Mouse (Mus musculus): ENCODE data around the gene Rapgef4. TPM values are rescaled to one million over a fixed set of nuclear protein-coding genes. Genes with fewer than 3 reads are reported as not detected.

Rapgef4 gene
- polyA plus RNA-seq, 1 experiment from 2014 or later, result 3.6 TPM

DNA sequence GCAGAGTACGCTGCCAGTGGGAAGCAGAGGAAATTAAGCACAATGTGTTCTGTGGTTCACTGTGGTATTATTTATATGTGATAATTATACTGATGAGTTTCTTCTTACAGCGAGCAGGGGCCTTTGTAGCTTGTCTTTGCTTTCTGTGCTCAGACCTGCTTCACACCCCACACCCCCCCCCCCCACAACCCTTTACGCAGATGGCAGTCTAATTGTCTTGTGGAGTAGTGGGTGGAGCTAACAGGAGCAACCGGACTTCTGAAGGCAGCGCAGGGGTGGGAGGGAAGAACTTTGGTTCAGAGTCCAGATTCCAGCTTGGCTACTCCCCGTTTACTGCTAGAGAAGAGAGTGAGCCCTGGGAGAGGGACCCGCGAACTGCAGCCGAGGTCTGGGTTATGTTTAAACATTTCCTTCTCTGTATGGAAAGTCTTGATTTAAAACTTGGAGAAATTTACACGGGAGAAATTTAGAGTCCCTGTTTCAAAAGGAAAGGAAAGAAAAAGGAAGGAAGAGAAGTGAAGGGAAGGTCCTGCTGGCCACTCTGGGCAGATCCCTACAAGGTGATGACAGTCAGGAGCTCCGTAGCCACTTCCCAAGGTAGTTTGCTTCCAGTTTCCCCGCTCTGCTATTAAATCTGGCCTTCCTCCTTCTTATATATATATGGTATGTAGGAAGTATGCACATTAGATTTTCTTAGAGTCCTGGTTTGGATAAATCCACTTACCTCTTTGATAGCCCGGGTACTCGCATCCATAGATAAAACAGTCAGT lies 274.0 kb downstream of the Rapgef4 start:
- 17% methylated on average over 14 of the region's 14 CpGs for WGBS
- H3K36me3 ChIP-seq (ENCODE audit: control insufficient read depth, insufficient read depth, low read length), result no peaks in the 10 kb centered on the region
- no peaks in the 10 kb centered on the region for H3K9me3 ChIP-seq (ENCODE audit: control insufficient read depth, low read length)
- DNase-seq (ENCODE audit: low spot score) (peak; percentile 78), ATAC-seq (replicated peaks; ENCODE audit: low FRiP score, low TSS enrichment, low read depth) (peak; percentile 89)
- H3K4me2 ChIP-seq (ENCODE audit: low read length), result peak overlapping the region; percentile 46
- peak overlapping the region; percentile 16; the same call in 1 of the 2 replicates for H3K9ac ChIP-seq (ENCODE audit: low read length)
- H3K27me3 ChIP-seq (replicated peaks; ENCODE audit: control insufficient read depth, insufficient read depth, low read length), result no peaks in the 10 kb centered on the region
- H3K4me3 ChIP-seq (ENCODE audit: low read depth, low read length), result 0 out of 2 replicates have a peak overlapping the region, but pooled peaks have one; percentile 10
- H3K4me1 ChIP-seq (replicated peaks; ENCODE audit: control insufficient read depth, insufficient read depth, low read length), result peaks cover 9% of the 10 kb centered on the region; the same call in 1 of the 2 replicates
- peak overlapping the region; percentile 65 for H3K27ac ChIP-seq (ENCODE audit: low read depth)

GRCm38 (mm10) chr2:72260704-72261103 lies 279.7 kb downstream of the Rapgef4 start:
- Histone ChIP-seq H3K4me1 (replicated peaks; ENCODE audit: control insufficient read depth, insufficient read depth, low read length) (no peaks in the 10 kb centered on the region), H3K4me2 (ENCODE audit: low read length) (no peak overlapping the region), H3K36me3 (ENCODE audit: control insufficient read depth, insufficient read depth, low read length) (no peaks in the 10 kb centered on the region), H3K4me3 (ENCODE audit: low read depth, low read length) (no peak overlapping the region), H3K27ac (ENCODE audit: low read depth) (no peak overlapping the region), H3K27me3 (replicated peaks; ENCODE audit: control insufficient read depth, insufficient read depth, low read length) (no peaks in the 10 kb centered on the region), H3K9ac (ENCODE audit: low read length) (no peak overlapping the region), H3K9me3 (ENCODE audit: control insufficient read depth, low read length) (no peaks in the 10 kb centered on the region)
- no peak for DNase-seq (ENCODE audit: low spot score)
- 87% methylated on average over 1 of the region's 1 CpGs for WGBS
- ATAC-seq (replicated peaks; ENCODE audit: low FRiP score, low TSS enrichment, low read depth), result no peak

DNA sequence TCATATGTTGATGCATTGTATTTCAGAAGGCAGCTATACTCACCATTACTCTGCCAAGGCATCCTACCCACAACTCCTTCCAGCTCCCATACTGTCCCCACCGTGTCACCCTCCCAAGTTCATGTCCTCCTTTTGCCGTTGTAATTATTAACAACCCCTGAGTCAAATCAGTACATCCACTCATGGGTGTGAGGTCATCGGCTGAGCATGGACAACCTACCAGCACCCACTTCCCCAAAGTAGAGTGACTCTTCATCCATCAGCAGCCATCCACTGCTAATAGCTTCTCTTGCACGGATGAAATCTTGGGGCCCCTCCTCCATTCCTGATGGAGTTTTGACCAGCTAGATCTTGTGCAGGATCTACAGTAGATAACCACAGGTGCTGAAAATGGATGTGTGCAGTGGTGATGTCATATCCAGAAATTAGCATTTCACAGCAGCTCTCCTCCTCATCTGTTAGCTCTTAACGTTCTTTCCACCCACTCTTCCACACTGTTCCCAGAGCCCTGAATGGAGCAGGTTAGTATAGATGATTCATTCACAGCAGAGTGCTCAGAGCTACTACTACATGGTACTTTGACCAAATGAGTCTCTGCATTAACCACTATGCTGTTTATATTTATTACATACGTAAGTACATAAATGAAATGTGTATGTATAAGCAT lies 281.9 kb downstream of the Rapgef4 start:
- Histone ChIP-seq H3K4me2 (ENCODE audit: low read length) (no peak overlapping the region), H3K9me3 (ENCODE audit: control insufficient read depth, low read length) (no peaks in the 10 kb centered on the region), H3K27me3 (replicated peaks; ENCODE audit: control insufficient read depth, insufficient read depth, low read length) (no peaks in the 10 kb centered on the region), H3K36me3 (ENCODE audit: control insufficient read depth, insufficient read depth, low read length) (no peaks in the 10 kb centered on the region), H3K4me1 (replicated peaks; ENCODE audit: control insufficient read depth, insufficient read depth, low read length) (no peaks in the 10 kb centered on the region), H3K27ac (ENCODE audit: low read depth) (no peak overlapping the region), H3K4me3 (ENCODE audit: low read depth, low read length) (no peak overlapping the region), H3K9ac (ENCODE audit: low read length) (no peak overlapping the region)
- DNase-seq (ENCODE audit: low spot score) (no peak), ATAC-seq (replicated peaks; ENCODE audit: low FRiP score, low TSS enrichment, low read depth) (no peak)
- 82% methylated on average over 6 of the region's 6 CpGs for WGBS

- no peaks in the 10 kb centered on the region for H3K4me1 ChIP-seq (replicated peaks; ENCODE audit: control insufficient read depth, insufficient read depth, low read length)
- no peak overlapping the region for H3K4me2 ChIP-seq (ENCODE audit: low read length)
These were observed 286.4 kb downstream of the Rapgef4 start for GRCm38 (mm10) chr2:72267390-72267789.

DNA sequence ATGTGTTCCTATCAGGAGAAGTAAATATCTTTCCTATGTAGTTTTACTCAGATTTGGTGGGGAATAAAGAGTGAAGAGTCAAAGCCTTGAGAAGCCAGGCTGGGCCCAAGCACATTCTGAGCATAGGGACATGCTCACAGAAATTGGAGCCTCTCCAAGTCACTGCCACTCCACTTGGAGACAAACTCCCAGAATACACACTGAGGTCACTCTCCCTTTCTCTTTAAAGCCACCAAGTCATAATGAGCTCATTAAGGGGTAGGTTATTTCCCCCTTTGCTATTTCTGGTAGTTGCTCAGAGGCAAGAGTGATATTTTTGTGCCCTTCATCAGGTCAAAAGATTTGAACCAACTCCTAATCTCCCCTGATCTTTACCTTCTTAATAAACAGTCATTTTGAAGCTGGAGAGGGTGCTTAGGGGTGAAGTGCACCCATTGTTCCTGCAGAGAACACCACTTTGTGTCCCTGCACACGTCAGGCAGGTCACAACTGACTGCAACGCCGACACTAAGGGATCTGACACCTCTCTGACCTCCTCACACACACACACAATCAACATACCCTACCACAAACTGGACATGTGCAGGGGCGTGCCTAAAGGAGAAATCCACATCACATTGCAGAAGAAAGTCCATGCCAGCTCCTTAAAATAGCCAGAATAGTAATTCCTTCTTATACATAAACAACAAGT lies 288.8 kb downstream of the Rapgef4 start:
- H3K36me3 ChIP-seq (ENCODE audit: control insufficient read depth, insufficient read depth, low read length), result no peaks in the 10 kb centered on the region
- no peak for ATAC-seq (replicated peaks; ENCODE audit: low FRiP score, low TSS enrichment, low read depth)
- 84% methylated on average over 4 of the region's 4 CpGs for WGBS
- H3K9me3 ChIP-seq (ENCODE audit: control insufficient read depth, low read length), result no peaks in the 10 kb centered on the region
- H3K4me1 ChIP-seq (replicated peaks; ENCODE audit: control insufficient read depth, insufficient read depth, low read length), result no peaks in the 10 kb centered on the region
- no peak overlapping the region for H3K4me3 ChIP-seq (ENCODE audit: low read depth, low read length)
- no peak overlapping the region for H3K27ac ChIP-seq (ENCODE audit: low read depth)
- H3K4me2 ChIP-seq (ENCODE audit: low read length), result no peak overlapping the region
- H3K9ac ChIP-seq (ENCODE audit: low read length), result no peak overlapping the region
- DNase-seq (ENCODE audit: low spot score), result no peak
- no peaks in the 10 kb centered on the region for H3K27me3 ChIP-seq (replicated peaks; ENCODE audit: control insufficient read depth, insufficient read depth, low read length)

More at GRCm38 (mm10) chr2:72267390-72267789, 286.4 kb downstream of the Rapgef4 start:
- no peak for ATAC-seq (replicated peaks; ENCODE audit: low FRiP score, low TSS enrichment, low read depth)
- Histone ChIP-seq H3K36me3 (ENCODE audit: control insufficient read depth, insufficient read depth, low read length) (no peaks in the 10 kb centered on the region), H3K27me3 (replicated peaks; ENCODE audit: control insufficient read depth, insufficient read depth, low read length) (no peaks in the 10 kb centered on the region), H3K9ac (ENCODE audit: low read length) (no peak overlapping the region), H3K9me3 (ENCODE audit: control insufficient read depth, low read length) (no peaks in the 10 kb centered on the region), H3K27ac (ENCODE audit: low read depth) (no peak overlapping the region), H3K4me3 (ENCODE audit: low read depth, low read length) (no peak overlapping the region)
- DNase-seq (ENCODE audit: low spot score), result no peak
- WGBS, result 83% methylated on average over 6 of the region's 6 CpGs

DNA sequence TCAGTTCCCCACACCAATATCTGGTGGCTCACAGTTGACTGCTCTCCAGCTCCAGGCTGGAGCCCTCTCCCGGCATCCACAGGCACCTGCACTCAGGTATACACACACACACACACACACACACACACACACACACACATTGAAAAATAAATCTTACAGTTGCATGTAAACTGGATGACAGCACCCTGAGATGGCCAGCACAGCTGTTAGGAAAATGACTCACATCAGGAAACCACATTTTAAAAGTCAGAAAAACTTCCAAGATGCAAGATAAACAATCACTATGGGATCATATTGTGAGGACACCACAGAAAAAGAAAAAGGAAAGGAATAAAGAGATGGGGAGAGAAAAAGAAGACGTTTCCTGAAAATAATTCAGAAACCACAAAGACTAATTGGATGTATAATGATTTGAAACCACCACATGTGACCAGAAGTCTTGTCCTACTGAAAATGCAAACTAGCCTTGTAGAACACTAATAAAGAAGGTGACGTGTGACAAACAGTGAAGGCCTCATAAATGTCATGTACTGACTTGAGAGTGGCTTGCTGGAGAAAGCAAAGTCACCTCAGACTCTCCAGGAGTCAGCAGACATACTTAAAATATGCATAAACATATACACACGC lies 297.3 kb downstream of the Rapgef4 start:
- H3K9me3 ChIP-seq (ENCODE audit: control insufficient read depth, low read length), result no peaks in the 10 kb centered on the region
- H3K9ac ChIP-seq (ENCODE audit: low read length), result no peak overlapping the region
- no peak overlapping the region for H3K27ac ChIP-seq (ENCODE audit: low read depth)
- H3K27me3 ChIP-seq (replicated peaks; ENCODE audit: control insufficient read depth, insufficient read depth, low read length), result no peaks in the 10 kb centered on the region
- no peaks in the 10 kb centered on the region for H3K4me1 ChIP-seq (replicated peaks; ENCODE audit: control insufficient read depth, insufficient read depth, low read length)
- peak; percentile 44 for DNase-seq (ENCODE audit: low spot score)
- 69% methylated on average over 4 of the region's 4 CpGs for WGBS
- no peak overlapping the region for H3K4me2 ChIP-seq (ENCODE audit: low read length)
- no peak overlapping the region for H3K4me3 ChIP-seq (ENCODE audit: low read depth, low read length)
- H3K36me3 ChIP-seq (ENCODE audit: control insufficient read depth, insufficient read depth, low read length), result no peaks in the 10 kb centered on the region
- no peak for ATAC-seq (replicated peaks; ENCODE audit: low FRiP score, low TSS enrichment, low read depth)

- Histone ChIP-seq H3K9me3 (ENCODE audit: control insufficient read depth, low read length) (no peaks in the 10 kb centered on the region), H3K4me3 (ENCODE audit: low read depth, low read length) (no peak overlapping the region), H3K27ac (ENCODE audit: low read depth) (no peak overlapping the region), H3K4me2 (ENCODE audit: low read length) (no peak overlapping the region), H3K4me1 (replicated peaks; ENCODE audit: control insufficient read depth, insufficient read depth, low read length) (no peaks in the 10 kb centered on the region), H3K36me3 (ENCODE audit: control insufficient read depth, insufficient read depth, low read length) (no peaks in the 10 kb centered on the region), H3K9ac (ENCODE audit: low read length) (no peak overlapping the region), H3K27me3 (replicated peaks; ENCODE audit: control insufficient read depth, insufficient read depth, low read length) (no peaks in the 10 kb centered on the region)
- DNase-seq (ENCODE audit: low spot score) (no peak), ATAC-seq (replicated peaks; ENCODE audit: low FRiP score, low TSS enrichment, low read depth) (no peak)
- 93% methylated on average over 5 of the region's 5 CpGs for WGBS
These were observed 299.5 kb downstream of the Rapgef4 start for GRCm38 (mm10) chr2:72280524-72280923.

DNA sequence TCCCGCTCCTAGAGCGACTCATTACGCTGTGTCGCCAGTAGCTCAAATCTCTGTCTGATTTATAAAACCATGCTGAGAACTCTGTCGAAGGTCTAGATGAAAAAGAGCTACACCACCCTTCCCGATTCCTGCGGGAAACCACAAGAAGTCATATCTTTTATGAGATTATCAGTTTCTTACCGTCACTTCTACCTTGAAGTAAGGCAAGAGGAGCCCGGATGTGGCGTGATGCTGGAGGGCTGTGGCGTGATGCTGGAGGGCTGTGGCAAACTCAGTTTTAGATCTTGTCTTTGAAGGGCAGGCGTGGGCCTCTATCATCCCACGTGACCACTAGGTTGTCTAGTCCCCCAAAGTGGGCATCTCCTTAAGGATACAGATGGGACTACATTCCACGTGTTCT lies 300.9 kb downstream of the Rapgef4 start:
- Histone ChIP-seq H3K9ac (ENCODE audit: low read length) (no peak overlapping the region), H3K27me3 (replicated peaks; ENCODE audit: control insufficient read depth, insufficient read depth, low read length) (no peaks in the 10 kb centered on the region), H3K4me2 (ENCODE audit: low read length) (no peak overlapping the region), H3K9me3 (ENCODE audit: control insufficient read depth, low read length) (no peaks in the 10 kb centered on the region), H3K4me3 (ENCODE audit: low read depth, low read length) (no peak overlapping the region), H3K27ac (ENCODE audit: low read depth) (no peak overlapping the region), H3K4me1 (replicated peaks; ENCODE audit: control insufficient read depth, insufficient read depth, low read length) (no peaks in the 10 kb centered on the region), H3K36me3 (ENCODE audit: control insufficient read depth, insufficient read depth, low read length) (no peaks in the 10 kb centered on the region)
- WGBS, result 91% methylated on average over 14 of the region's 14 CpGs
- DNase-seq (ENCODE audit: low spot score), result no peak
- no peak for ATAC-seq (replicated peaks; ENCODE audit: low FRiP score, low TSS enrichment, low read depth)
